Mouse (Mus musculus): ENCODE results near the gene Pcsk2.

- TF ChIP-seq CTCF (IDR thresholded peaks at IDR 0.05; ENCODE audit: extremely low read depth, insufficient read depth, insufficient read length, insufficient replicate concordance) (no peak), POLR2A (IDR thresholded peaks at IDR 0.05; ENCODE audit: low read depth, low read length) (no peak)
Measured at GRCm38 (mm10) chr2:143796335-143797013, 250.5 kb downstream of the Pcsk2 start.
